Mouse (Mus musculus) heart, postnatal 0 days (tissue): ENCODE measurements around the gene St6gal1. TPM values are rescaled to one million over a fixed set of nuclear protein-coding genes. Genes with fewer than 3 reads are reported as not detected.

Experiments
- ATAC-seq: fragments of 200-750 bp; cut with Nextera tagmentation; 2 replicates; pipeline ENCODE4 v1.8.0; 2017; ENCODE audit warnings: low read depth, moderate number of reproducible peaks, moderate library complexity; ENCODE audit not compliant: insufficient read depth
- DNase-seq: peaks from one replicate; pipeline ENCODE4 v3.0.0-alpha.2; 2016; ENCODE audit warnings: low spot score
- H3K27ac ChIP-seq: fragments of 300-500 bp; sonication (generic); 2 replicates; pipeline ENCODE4 v1.5.1; 2014; ENCODE audit warnings: low read depth, mild to moderate bottlenecking
- H3K27me3 ChIP-seq: fragments of 300-500 bp; sonication (generic); 2 replicates; pipeline ENCODE4 v1.6.1; 2014; ENCODE audit warnings: low read length, mixed read lengths; ENCODE audit not compliant: control insufficient read depth, insufficient read depth
- H3K36me3 ChIP-seq: fragments of 300-500 bp; sonication (generic); replicated peaks from 2 replicates; pipeline ENCODE4 v1.6.1; 2014; ENCODE audit warnings: low read length, mixed read lengths; ENCODE audit not compliant: control insufficient read depth, insufficient read depth
- H3K4me1 ChIP-seq: fragments of 300-500 bp; sonication (generic); 2 replicates; pipeline ENCODE4 v1.6.1; 2014; ENCODE audit warnings: antibody characterized with exemption; ENCODE audit not compliant: control insufficient read depth, insufficient read depth
- H3K4me2 ChIP-seq: fragments of 300-500 bp; sonication (generic); 2 replicates; pipeline ENCODE4 v1.6.1; 2014; ENCODE audit warnings: low read depth, mild to moderate bottlenecking, low read length, moderate library complexity
- H3K4me3 ChIP-seq: fragments of 300-500 bp; sonication (generic); 2 replicates; pipeline ENCODE4 v1.5.1; 2014; ENCODE audit warnings: low read depth, low read length
- H3K9ac ChIP-seq: fragments of 300-500 bp; sonication (generic); replicated peaks from 2 replicates; pipeline ENCODE4 v1.6.1; 2014; ENCODE audit warnings: low read depth, low read length, mixed read lengths
- H3K9me3 ChIP-seq: fragments of 300-500 bp; sonication (generic); replicated peaks from 2 replicates; pipeline ENCODE4 v1.6.1; 2016; ENCODE audit warnings: low read length; ENCODE audit not compliant: control insufficient read depth
- CTCF ChIP-seq: IDR thresholded peaks from 2 replicates; pipeline ENCODE4 v1.5.1; 2016; ENCODE audit warnings: antibody characterized with exemption, control low read depth, low read depth
- EP300 ChIP-seq: IDR thresholded peaks from 2 replicates; pipeline ENCODE4 v1.6.1; 2016; ENCODE audit warnings: antibody characterized with exemption, low read depth
- WGBS: fragments of 180-500 bp; shearing (Covaris S2); extraction: QIAGEN DNeasy Blood & Tissue Kit; methylation state at CpG from one replicate; pipeline ENCODE4 v1.1.7; 2014; 5-methylcytosine and 5-hydroxymethylcytosine counted together
- polyA plus RNA-seq: library from polyadenylated mRNA; unstranded; fragments of >200 nt; fragmentation: Nextera tagmentation; extraction: Ambion mirVana; gene quantifications from 2 replicates; pipeline ENCODE4 v1.2.1, GENCODE M21; 2015
- total RNA-seq: library from RNA; depleted of rRNA; stranded (reverse); fragments of >200 nt; gene quantifications from 2 replicates; pipeline ENCODE4 v1.2.3, GENCODE M21; 2014; ENCODE audit warnings: low replicate concordance

The St6gal1 gene
- total and polyA plus RNA-seq, 2 experiments from 2014 or later = 10.0 to 23.5 TPM

DNA sequence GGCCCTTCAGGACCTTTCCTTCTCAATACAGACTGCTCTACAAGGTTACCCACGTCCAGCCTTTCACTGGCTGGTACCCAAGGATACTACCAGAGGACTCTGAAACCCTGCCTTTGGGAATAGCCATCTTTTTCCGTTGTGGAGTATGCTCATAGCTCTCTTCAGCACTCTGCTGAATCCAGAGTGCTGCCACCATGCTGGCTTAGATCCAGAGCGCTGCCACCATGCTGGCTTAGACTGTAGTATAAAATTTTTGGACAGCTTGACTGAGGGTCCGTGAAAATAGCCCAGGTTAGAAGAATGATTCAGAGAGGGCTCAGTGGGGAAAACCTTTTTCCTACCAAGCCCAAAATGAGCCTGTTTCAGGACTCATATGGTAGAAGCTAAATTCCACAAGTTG is 42.4 kb downstream of the St6gal1 start:
- ATAC-seq (no peak), DNase-seq (no peak)
- Histone ChIP-seq H3K4me2 (no peak overlapping the region), H3K4me1 (peaks cover 14% of the 10 kb centered on the region), H3K9ac (no peak overlapping the region), H3K36me3 (peaks cover 6% of the 10 kb centered on the region; the same call in 1 of the 2 replicates), H3K27ac (no peak overlapping the region), H3K27me3 (no peaks in the 10 kb centered on the region), H3K9me3 (no peaks in the 10 kb centered on the region), H3K4me3 (no peak overlapping the region)
- WGBS = 78% methylated on average over 4 of the region's 4 CpGs
- TF ChIP-seq CTCF (no peak), EP300 (no peak)

- peaks cover 24% of the 10 kb centered on the region for H3K4me1 ChIP-seq
- no peaks in the 10 kb centered on the region for H3K27me3 ChIP-seq
Measured at GRCm38 (mm10) chr16:23268231-23268630, 43.7 kb downstream of the St6gal1 start.

GRCm38 (mm10) chr16:23269056-23269983 is 44.8 kb downstream of the St6gal1 start:
- Histone ChIP-seq H3K27me3 (no peaks in the 10 kb centered on the region), H3K4me2 (no peak overlapping the region), H3K36me3 (peaks cover 6% of the 10 kb centered on the region; the same call in 1 of the 2 replicates), H3K9ac (no peak overlapping the region), H3K4me1 (peaks cover 24% of the 10 kb centered on the region), H3K9me3 (no peaks in the 10 kb centered on the region), H3K27ac (no peak overlapping the region), H3K4me3 (no peak overlapping the region)
- ATAC-seq = no peak
- DNase-seq = no peak
- TF ChIP-seq EP300 (no peak), CTCF (no peak)
- WGBS = 74% methylated on average over 17 of the region's 17 CpGs

More at GRCm38 (mm10) chr16:23268231-23268630, 43.7 kb downstream of the St6gal1 start:
- WGBS = 71% methylated on average over 7 of the region's 7 CpGs
- Histone ChIP-seq H3K27ac (no peak overlapping the region), H3K36me3 (peaks cover 6% of the 10 kb centered on the region; the same call in 1 of the 2 replicates), H3K9me3 (no peaks in the 10 kb centered on the region), H3K9ac (no peak overlapping the region), H3K4me3 (no peak overlapping the region), H3K4me2 (no peak overlapping the region)
- DNase-seq = no peak
- TF ChIP-seq CTCF = no peak
- TF ChIP-seq EP300 = no peak
- ATAC-seq = no peak

DNA sequence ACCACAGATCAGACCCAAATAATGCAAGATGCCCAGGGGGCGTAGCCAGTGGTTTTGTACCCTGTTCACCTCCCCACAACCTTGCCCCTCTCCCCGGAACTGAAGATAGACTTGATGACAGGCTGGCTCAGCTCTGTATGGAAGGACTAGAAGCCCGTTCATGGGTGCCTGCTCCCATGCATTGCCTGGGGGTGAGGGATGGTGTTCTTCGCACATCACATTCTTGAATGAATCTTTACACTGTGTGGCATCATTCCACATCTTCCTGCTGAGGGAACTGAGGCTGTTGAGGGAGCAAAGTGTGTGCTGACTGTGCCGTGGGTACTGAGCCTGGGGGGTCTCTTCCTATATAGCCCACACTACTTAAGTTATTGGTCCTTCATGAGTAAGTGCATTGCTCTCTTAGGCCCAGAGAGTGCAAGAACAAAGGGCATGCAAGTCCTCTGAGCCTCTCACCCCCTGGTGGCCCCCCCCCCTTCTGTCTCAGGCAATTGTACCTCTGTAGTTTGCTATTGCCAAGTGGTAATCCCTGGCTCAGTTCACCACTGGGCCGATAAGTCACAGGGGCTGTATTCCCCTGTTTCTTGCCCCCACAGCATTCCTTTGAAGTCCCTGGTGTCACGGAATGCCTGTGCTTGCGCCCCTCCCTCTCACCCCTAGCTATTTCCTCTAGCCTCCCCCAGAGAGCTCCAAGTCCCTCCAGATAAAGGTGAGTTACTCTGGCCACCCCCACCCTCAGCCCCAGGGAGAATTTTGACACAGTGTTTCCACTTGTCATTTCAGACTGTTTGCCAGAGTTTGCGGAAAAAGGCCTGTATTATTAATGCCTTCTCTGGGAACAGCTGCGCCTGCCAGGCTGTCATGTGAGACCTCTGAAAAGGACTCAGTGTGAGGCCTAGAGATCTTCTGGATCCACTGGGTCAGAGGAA is 45.7 kb downstream of the St6gal1 start:
- H3K27ac ChIP-seq = no peak overlapping the region
- 53% methylated on average over 10 of the region's 10 CpGs for WGBS
- no peaks in the 10 kb centered on the region for H3K9me3 ChIP-seq
- peaks cover 24% of the 10 kb centered on the region for H3K4me1 ChIP-seq
- H3K36me3 ChIP-seq = no peaks in the 10 kb centered on the region
- no peak overlapping the region for H3K9ac ChIP-seq
- no peaks in the 10 kb centered on the region for H3K27me3 ChIP-seq
- ATAC-seq (0 out of 2 replicates have a peak, but pooled peaks have one; percentile 8), DNase-seq (peak; percentile 36)
- H3K4me2 ChIP-seq = no peak overlapping the region
- no peak for TF ChIP-seq CTCF
- no peak for TF ChIP-seq EP300
- H3K4me3 ChIP-seq = no peak overlapping the region

DNA sequence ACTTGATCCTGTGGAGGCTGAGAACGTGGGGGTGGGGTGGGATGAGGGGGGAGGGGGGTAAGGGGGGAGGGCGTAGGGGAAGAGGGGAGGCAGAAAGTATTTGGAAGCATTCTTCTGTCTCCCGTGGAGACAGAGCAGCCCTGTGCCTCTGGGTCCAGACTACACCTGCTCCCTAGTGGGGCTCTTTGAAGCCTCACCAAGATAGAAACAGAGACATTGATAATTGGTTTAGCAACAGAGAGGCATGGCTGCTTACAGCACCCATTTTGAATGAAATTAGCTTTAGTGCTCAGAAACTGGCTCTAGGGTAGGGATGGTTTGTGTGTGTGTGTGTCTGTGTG is 46.3 kb downstream of the St6gal1 start:
- TF ChIP-seq EP300 (no peak), CTCF (no peak)
- Histone ChIP-seq H3K4me1 (peaks cover 24% of the 10 kb centered on the region), H3K27ac (no peak overlapping the region)

More for the DNA sequence above, 46.3 kb downstream of the St6gal1 start:
- ATAC-seq (no peak), DNase-seq (no peak)
- H3K36me3 ChIP-seq = no peaks in the 10 kb centered on the region
- H3K4me2 ChIP-seq = no peak overlapping the region
- H3K4me3 ChIP-seq = no peak overlapping the region
- no peaks in the 10 kb centered on the region for H3K9me3 ChIP-seq
- H3K9ac ChIP-seq = no peak overlapping the region
- no peaks in the 10 kb centered on the region for H3K27me3 ChIP-seq
- 49% methylated on average over 3 of the region's 3 CpGs for WGBS
